Mouse (Mus musculus): ENCODE results near the gene Rnf41. TPM values are rescaled to one million over a fixed set of nuclear protein-coding genes. Genes with fewer than 3 reads are reported as not detected.
A peak's percentile ranks its signal among the peaks of the same experiment; 100 is the strongest.

Gene Rnf41
- total and polyA plus RNA-seq, 3 experiments, result 27.4 to 28.1 TPM; not detected in 1

GRCm38 (mm10) chr10:128396716-128397264, 14.7 kb upstream of the Rnf41 start:
- Histone ChIP-seq H3K27me3 (ENCODE audit: control insufficient read depth in 1 of 2, insufficient read depth in 2 of 2, low read length in 2 of 2) (no peaks in the 10 kb centered on the region), H3K4me1 (ENCODE audit: control insufficient read depth in 1 of 2, insufficient read depth in 2 of 2, low read length in 2 of 2) (no peaks in the 10 kb centered on the region), H3K4me3 (ENCODE audit: control insufficient read depth in 1 of 2, insufficient read depth in 1 of 2, low read depth in 2 of 2, low read length in 2 of 2) (no peak overlapping the region), H3K9me3 (replicated peaks; ENCODE audit: insufficient read depth, low read length) (no peaks in the 10 kb centered on the region), H3K36me3 (ENCODE audit: control insufficient read depth in 1 of 2, insufficient read depth in 2 of 2, low read length in 2 of 2) (no peaks in the 10 kb centered on the region), H3K79me2 (ENCODE audit: control insufficient read depth, insufficient read depth, low read length, poor library complexity) (no peaks in the 10 kb centered on the region), H3K27ac (ENCODE audit: control insufficient read depth, low read depth, low read length) (no peak overlapping the region), H3K9ac (ENCODE audit: control insufficient read depth, low read depth, low read length, poor library complexity, severe bottlenecking) (no peak overlapping the region)
- TF ChIP-seq RAD21 (IDR thresholded peaks at IDR 0.05; ENCODE audit: low read depth, low read length) (no peak), POLR2AphosphoS2 (IDR thresholded peaks at IDR 0.05; ENCODE audit: low read length) (peak; percentile 37), NRF1 (IDR thresholded peaks at IDR 0.05; ENCODE audit: insufficient read depth, low read depth, low read length, poor library complexity, severe bottlenecking) (no peak), BHLHE40 (IDR thresholded peaks at IDR 0.05; ENCODE audit: borderline replicate concordance, low read depth, low read length) (no peak), MAFK (IDR thresholded peaks at IDR 0.05; ENCODE audit: borderline replicate concordance, low read depth, low read length) (no peak), CHD1 (IDR thresholded peaks at IDR 0.05; ENCODE audit: low read depth, low read length) (no peak)
- DNase-seq (ENCODE audit: low read depth, low spot score), result no peak

- H3K9ac ChIP-seq (ENCODE audit: control insufficient read depth, low read depth, low read length, poor library complexity, severe bottlenecking), result no peak overlapping the region
- H3K27ac ChIP-seq (ENCODE audit: control insufficient read depth, low read depth, low read length), result no peak overlapping the region
- H3K79me2 ChIP-seq (ENCODE audit: control insufficient read depth, insufficient read depth, low read length, poor library complexity), result no peaks in the 10 kb centered on the region
- no peak overlapping the region for H3K4me3 ChIP-seq (ENCODE audit: control insufficient read depth in 1 of 2, insufficient read depth in 1 of 2, low read depth in 2 of 2, low read length in 2 of 2)
- H3K4me1 ChIP-seq (ENCODE audit: control insufficient read depth in 1 of 2, insufficient read depth in 2 of 2, low read length in 2 of 2), result no peaks in the 10 kb centered on the region
- DNase-seq (ENCODE audit: low read depth, low spot score), result no peak
- H3K27me3 ChIP-seq (ENCODE audit: control insufficient read depth in 1 of 2, insufficient read depth in 2 of 2, low read length in 2 of 2), result no peaks in the 10 kb centered on the region
- H3K36me3 ChIP-seq (ENCODE audit: control insufficient read depth in 1 of 2, insufficient read depth in 2 of 2, low read length in 2 of 2), result no peaks in the 10 kb centered on the region
- H3K9me3 ChIP-seq (replicated peaks; ENCODE audit: insufficient read depth, low read length), result no peaks in the 10 kb centered on the region
- TF ChIP-seq UBTF (IDR thresholded peaks at IDR 0.05; ENCODE audit: borderline replicate concordance, insufficient read depth, low read depth, low read length), result no peak
- no peak for TF ChIP-seq POLR2A (IDR thresholded peaks at IDR 0.05; ENCODE audit: control insufficient read depth in 1 of 2, insufficient read depth in 1 of 2, low read depth in 1 of 2, low read length in 2 of 2, poor library complexity in 1 of 2)
- no peak for TF ChIP-seq TBP (IDR thresholded peaks at IDR 0.05; ENCODE audit: low read depth, low read length)
- no peak for TF ChIP-seq JUND (IDR thresholded peaks at IDR 0.05; ENCODE audit: low read depth, low read length)
- TF ChIP-seq SIN3A (IDR thresholded peaks at IDR 0.05; ENCODE audit: low read length), result no peak
- no peak for TF ChIP-seq POLR2AphosphoS5 (IDR thresholded peaks at IDR 0.05; ENCODE audit: borderline replicate concordance, low read depth, low read length)
- TF ChIP-seq E2F4 (IDR thresholded peaks at IDR 0.05; ENCODE audit: borderline replicate concordance, low read depth, low read length), result no peak
- TF ChIP-seq NRF1 (IDR thresholded peaks at IDR 0.05; ENCODE audit: insufficient read depth, low read depth, low read length, poor library complexity, severe bottlenecking), result no peak
- TF ChIP-seq ZNF384 (IDR thresholded peaks at IDR 0.05; ENCODE audit: low read depth, low read length), result no peak
- no peak for TF ChIP-seq TAL1 (IDR thresholded peaks at IDR 0.05; ENCODE audit: low read length)
- no peak for TF ChIP-seq GATA1 (IDR thresholded peaks at IDR 0.05; ENCODE audit: low read depth, low read length)
Measured at GRCm38 (mm10) chr10:128397466-128397865, 14.0 kb upstream of the Rnf41 start.

All from MEL (cell line).